Mouse (Mus musculus) cerebellum, adult 9-10 months (tissue): ENCODE measurements around the gene Cldn34c3.
"Not testable (repeated sequence)": the region's sequence is repeated elsewhere in the genome, so short reads cannot be mapped to it uniquely, and the experiment has no call there.

ENCODE experiments used
- DNase-seq: peaks from one replicate; pipeline ENCODE4 v3.0.0; 2022

The Cldn34c3 gene

GRCm38 (mm10) chrX:123793365-123793764 is at the start of gene Cldn34c3:
TSS of gene Cldn34c3 (plus strand) at chrX:123793665.
- DNase-seq = not testable (repeated sequence)
